Comparison of ENCODE assay signal across 9 mouse cellular contexts in the genomic region with DNA sequence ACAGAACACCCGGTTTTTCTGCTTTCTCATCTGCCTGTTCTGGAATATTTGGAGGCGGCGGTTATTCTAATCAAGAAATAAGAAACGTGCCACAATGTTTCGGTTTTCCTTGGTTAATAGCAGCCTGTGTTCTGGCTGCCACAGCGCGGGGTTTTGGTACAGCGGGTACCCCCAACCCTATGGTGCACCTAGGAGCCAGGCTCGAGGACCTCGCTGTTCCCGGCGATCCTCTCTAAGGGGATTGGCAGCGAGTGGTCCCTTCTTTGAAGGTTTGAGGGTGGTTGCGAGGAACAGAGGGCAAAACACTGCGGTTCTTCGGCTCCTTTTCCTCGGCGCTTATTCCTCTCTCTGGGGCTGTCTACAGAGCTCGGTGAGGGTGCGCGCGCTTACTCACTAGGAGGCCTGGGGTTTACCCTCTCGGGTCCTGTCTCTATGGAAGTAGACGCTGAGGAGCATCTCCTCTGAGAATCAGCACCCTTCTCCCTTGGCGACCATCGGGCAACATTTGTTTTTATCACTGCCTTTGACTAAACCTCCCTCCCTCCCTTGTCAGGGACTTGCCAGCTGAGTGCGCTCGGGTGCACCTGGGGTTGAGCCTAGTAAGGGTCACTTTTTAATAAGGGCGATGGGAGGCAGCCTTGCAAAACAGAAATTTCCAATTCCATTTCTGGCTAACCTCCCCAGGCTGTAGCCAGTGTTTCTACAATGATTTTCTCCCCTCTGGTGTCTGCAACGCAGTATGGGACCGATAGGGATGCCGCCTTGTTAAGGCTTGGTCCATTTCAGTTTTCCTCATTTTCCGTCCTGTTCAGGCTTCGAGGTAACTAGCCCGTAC. TPM values are rescaled to one million over a fixed set of nuclear protein-coding genes. Genes with fewer than 3 reads are reported as not detected.
DNase-seq lines count a peak whose midpoint lies in the region; ATAC-seq and TF ChIP-seq lines count a peak whose summit lies in the region.
"Had no signal": no experiment of that assay in that cellular context is flagged by ENCODE, and none has a peak within 500 bp of the region (broad histone marks: within the 10 kb centered on the region; RNA-seq: fewer than 3 reads in every experiment).

No protein-coding gene starts in this region.

- WGBS in forebrain, postnatal 0 days = 2% methylated on average over 35 of the region's 35 CpGs
- under 1% methylated on average over 35 of the region's 35 CpGs for WGBS in hindbrain, embryonic 14.5 days

- H3K4me1 ChIP-seq in forebrain, postnatal 0 days (ENCODE audit: insufficient read depth) = peaks cover 13% of the 10 kb centered on the region; the same call in 1 of the 2 replicates
- H3K4me1 ChIP-seq in hindbrain, embryonic 14.5 days (replicated peaks; ENCODE audit: control insufficient read depth, insufficient read depth, low read length) = peaks cover 25% of the 10 kb centered on the region

- ATAC-seq in forebrain, postnatal 0 days = peak; percentile 12; the same call in 1 of the 2 replicates
- ATAC-seq in hindbrain, embryonic 14.5 days (ENCODE audit: low FRiP score) = no peak

- H3K9me3 ChIP-seq in forebrain, postnatal 0 days (ENCODE audit: low read length) = no peaks in the 10 kb centered on the region
- no peaks in the 10 kb centered on the region for H3K9me3 ChIP-seq in hindbrain, embryonic 14.5 days (ENCODE audit: control insufficient read depth, low read length)

- H3K9ac ChIP-seq in forebrain, postnatal 0 days = peak overlapping the region; percentile 72
- peak overlapping the region; percentile 86 for H3K9ac ChIP-seq in hindbrain, embryonic 14.5 days

- peak overlapping the region; percentile 67 for H3K4me3 ChIP-seq in forebrain, postnatal 0 days (ENCODE audit: low read depth, low read length)
- H3K4me3 ChIP-seq in hindbrain, embryonic 14.5 days (replicated peaks; ENCODE audit: low read length) = peak overlapping the region; percentile 83

- H3K36me3 ChIP-seq in forebrain, postnatal 0 days (ENCODE audit: insufficient read depth) = no peaks in the 10 kb centered on the region
- H3K36me3 ChIP-seq in hindbrain, embryonic 14.5 days (replicated peaks; ENCODE audit: control insufficient read depth, insufficient read depth) = no peaks in the 10 kb centered on the region

- H3K27ac ChIP-seq in forebrain, postnatal 0 days (ENCODE audit: low read depth, low read length) = peak overlapping the region; percentile 91
- H3K27ac ChIP-seq in hindbrain, embryonic 14.5 days = peak overlapping the region; percentile 96

- H3K27me3 ChIP-seq in forebrain, postnatal 0 days (ENCODE audit: insufficient read depth, low read length) = no peaks in the 10 kb centered on the region
- no peaks in the 10 kb centered on the region for H3K27me3 ChIP-seq in hindbrain, embryonic 14.5 days (ENCODE audit: control insufficient read depth, insufficient read depth, low read length)

- peak overlapping the region; percentile 73 for H3K4me2 ChIP-seq in forebrain, postnatal 0 days (ENCODE audit: low read depth)
- peak overlapping the region; percentile 69 for H3K4me2 ChIP-seq in hindbrain, embryonic 14.5 days (replicated peaks)

- intact Hi-C loops in left cerebral cortex, postnatal 25 days (cut with DNase I) = loop anchor here (2.0 to 10.0 kb wide), 3 partner anchors 255 to 509 kb away; no protein-coding TSS in a partner anchor

- DNase-seq in adrenal gland, adult 18-20 months (ENCODE audit: low spot score in 2 of 2) = peak; percentile 24 to 35
- DNase-seq in adrenal gland, adult 8-10 months = no peak
- DNase-seq in cerebellum, adult 11 months = peak; percentile 47
- peak; percentile 63 for DNase-seq in forebrain, postnatal 0 days
- no peak for DNase-seq in hindbrain, embryonic 14.5 days (ENCODE audit: low spot score)
- peak; percentile 61 for DNase-seq in left cerebral cortex, postnatal 25 days (ENCODE audit: low spot score in 2 of 2)
- DNase-seq in neural tube, embryonic 10.5 days (ENCODE audit: extremely low spot score, low spot score) = peak; percentile 41
- DNase-seq in thymus, postnatal 36 days = no peak

- TF ChIP-seq CTCF in forebrain, postnatal 0 days (IDR thresholded peaks at IDR 0.05; ENCODE audit: low read depth) = no peak

RNA-seq across cellular contexts. Expression of a gene that starts 2.4 kb away (rescaled TPM):
- 100 to 1,000 TPM in 1 of 2 experiments, 10 to 100 TPM in 1; 78.0 to 111 TPM for total RNA-seq in adrenal gland, adult 18-20 months (2021)
- total RNA-seq in adrenal gland, adult 8-10 months (2022) = 100 to 1,000 TPM in 3 of 4 experiments, 10 to 100 TPM in 1; 96.2 to 135 (median 118) TPM
- 60.4 and 88.7 TPM in 2 replicates for total RNA-seq in forebrain, postnatal 0 days (2014; rRNA removed)
- polyA plus RNA-seq in forebrain, postnatal 0 days (2015; fragmentation: Nextera tagmentation; extraction: Ambion mirVana) = 18.0 and 28.5 TPM in 2 replicates
- 49.0 and 51.0 TPM in 2 replicates for polyA plus RNA-seq in hindbrain, embryonic 14.5 days (2014; fragmentation: Nextera tagmentation; extraction: Ambion mirVana)
- total RNA-seq in left cerebral cortex, postnatal 25 days (2021) = 100 to 1,000 TPM in 1 of 2 experiments, 10 to 100 TPM in 1; 96.1 to 105 TPM
- polyA plus RNA-seq: erythroblast, embryonic 14.5 days had no signal

Comparison
In these comparisons a context has a peak if more than half of its experiments do, and no peak if none do; other contexts are left out.
1. DNase-seq: peak in adrenal gland, adult 18-20 months (2 of 2), cerebellum, adult 11 months (single experiment), forebrain, postnatal 0 days (single experiment), left cerebral cortex, postnatal 25 days (2 of 2) and neural tube, embryonic 10.5 days (single experiment); none in adrenal gland, adult 8-10 months (single experiment), hindbrain, embryonic 14.5 days (single experiment) and thymus, postnatal 36 days (0 of 2).